Mouse (Mus musculus) heart, postnatal 14 days (tissue): ENCODE measurements at regions not wholly inside any gene's neighbourhood (a gene's known extent, or its start where the extent isn't known, plus 50 kb on each side); places are given as distances from the start of the nearest gene placed in this dataset.

Source experiments
- DNase-seq, 2 experiments: peaks; one replicate each; pipeline ENCODE4 v3.0.0; 2021 to 2022
- intact Hi-C: fragments of 180-260 bp; cut with DNase I; formaldehyde crosslinking; loops from one replicate; pipeline ENCODE4 v1.15.1; 2025
- microRNA-seq, 2 experiments: library from miRNA; unstranded; fragments of <30 nt; microRNA quantifications; one replicate each; pipeline ENCODE4 v1.2.0; 2021 to 2022

DNA sequence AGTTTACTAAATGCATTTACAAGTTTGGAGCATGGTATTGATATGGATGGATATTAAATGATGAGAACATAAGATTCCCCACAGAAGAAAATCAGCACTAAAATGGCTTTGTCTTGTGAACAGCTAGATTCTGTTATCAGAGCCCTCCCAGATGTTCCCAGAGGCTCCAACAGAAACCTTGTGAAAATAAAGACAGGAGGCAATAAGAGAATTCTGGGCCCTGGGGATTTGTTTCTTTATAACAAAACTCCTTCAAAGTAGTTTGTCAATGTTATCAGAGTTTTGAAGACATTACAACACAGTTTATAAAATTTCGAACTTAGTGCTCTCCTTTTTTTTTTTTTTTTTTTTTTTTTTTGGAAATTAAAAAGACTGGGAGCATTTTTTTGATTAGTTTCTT lies 56.8 kb upstream of the Dcn start:
- DNase-seq: no peak
- intact Hi-C loops: no loop called here

DNA sequence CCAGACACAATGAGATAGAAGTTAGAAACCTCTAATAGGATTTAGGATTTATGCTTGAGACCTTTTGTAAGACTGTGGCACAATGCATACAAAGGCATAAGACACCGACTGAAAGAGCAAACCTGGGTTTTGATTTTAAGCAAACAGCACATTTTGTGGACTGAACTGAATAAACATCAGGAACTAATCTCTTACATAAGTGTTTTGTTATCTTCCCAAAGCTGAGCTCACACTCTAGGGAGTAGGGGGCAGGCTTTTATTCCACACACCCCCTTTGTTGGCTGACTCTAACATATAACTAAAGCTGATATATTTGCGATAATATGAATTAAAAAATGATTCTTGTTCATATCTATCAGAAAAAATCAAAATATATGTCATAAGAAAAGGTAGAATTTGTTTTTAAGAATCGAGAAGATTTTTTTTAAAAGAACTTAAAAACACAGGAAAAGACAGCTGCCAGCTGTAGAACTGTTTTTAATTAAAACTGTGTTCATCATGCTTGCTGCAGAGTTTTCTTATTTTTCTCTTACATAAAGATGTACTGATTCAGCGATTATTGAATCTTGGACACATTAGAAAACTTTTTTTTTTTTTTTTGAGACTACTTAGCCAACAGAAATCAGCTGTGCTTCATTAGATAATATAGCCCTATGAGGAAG lies 56.2 kb upstream of the Dcn start:
- intact Hi-C loops: no loop called here
- no peak for DNase-seq

Small RNA genes in the stretch of these regions (microRNA-seq; reads per million reads assigned to microRNA genes)
- 0 reads per million in 2 experiments for gene Gm24587
- 0 reads per million in 2 experiments for gene Mir3966
